In the genomic region with DNA sequence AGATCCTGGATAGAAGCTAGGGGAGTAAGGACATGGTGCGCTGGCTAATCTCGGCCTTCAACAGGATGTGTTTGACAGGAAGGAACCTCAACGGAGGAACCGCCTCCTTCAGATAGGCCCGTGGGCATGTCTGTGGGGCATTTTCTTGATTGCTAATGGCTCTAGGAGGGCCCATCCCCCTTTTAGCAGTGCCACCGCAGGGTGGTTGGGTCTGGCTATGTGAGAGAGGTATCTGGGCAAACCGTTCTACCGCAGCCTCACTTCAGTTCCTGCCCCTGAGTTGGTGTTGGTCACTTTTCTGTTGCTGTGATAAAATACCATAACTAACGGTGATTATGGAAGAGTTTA, we compare ENCODE assay signal across 21 mouse cellular contexts. TPM values are rescaled to one million over a fixed set of nuclear protein-coding genes. Genes with fewer than 3 reads are reported as not detected.
DNase-seq lines count a peak whose midpoint lies in the region; ATAC-seq and TF ChIP-seq lines count a peak whose summit lies in the region.
"Had no signal": no experiment of that assay in that cellular context is flagged by ENCODE, and none has a peak within 500 bp of the region (broad histone marks: within the 10 kb centered on the region; RNA-seq: fewer than 3 reads in every experiment).

No protein-coding gene starts in this region.

- H3K4me3 ChIP-seq in liver, embryonic 14.5 days (ENCODE audit: insufficient read depth in 1 of 2, low read depth in 2 of 2, low read length in 2 of 2) = no peak overlapping the region
- H3K4me3 ChIP-seq: embryonic facial prominence, embryonic 15.5 days; forebrain, embryonic 13.5 days; heart, embryonic 15.5 days; limb, embryonic 13.5 days; midbrain, embryonic 12.5 days had no signal

- no peak for ATAC-seq in liver, embryonic 14.5 days (ENCODE audit: insufficient read depth)
- no peak for ATAC-seq in cerebellum, adult (ENCODE audit: insufficient number of reproducible peaks, low FRiP score, low TSS enrichment)
- ATAC-seq: forebrain, embryonic 13.5 days; hindbrain, embryonic 16.5 days; lung, postnatal 0 days; Patski had no signal

- intact Hi-C loops in left cerebral cortex, postnatal 10 days (cut with DNase I) = no loop called here

- no peaks in the 10 kb centered on the region for H3K9me3 ChIP-seq in liver, embryonic 14.5 days (ENCODE audit: control insufficient read depth, low read length)
- H3K9me3 ChIP-seq: embryonic facial prominence, embryonic 15.5 days; forebrain, embryonic 13.5 days; heart, embryonic 15.5 days; limb, embryonic 13.5 days; midbrain, embryonic 12.5 days had no signal

- TF ChIP-seq CTCF in liver, embryonic 14.5 days (IDR thresholded peaks at IDR 0.05; ENCODE audit: low read depth) = no peak

- H3K4me1 ChIP-seq in liver, embryonic 14.5 days (replicated peaks; ENCODE audit: control insufficient read depth in 2 of 2, insufficient read depth in 2 of 2, low read length in 1 of 2) = peaks cover 25 to 37% of the 10 kb centered on the region in 2 experiments
- H3K4me1 ChIP-seq: forebrain, embryonic 13.5 days; limb, embryonic 13.5 days had no signal

- H3K36me3 ChIP-seq in liver, embryonic 14.5 days (replicated peaks; ENCODE audit: control insufficient read depth, insufficient read depth, low read depth) = no peaks in the 10 kb centered on the region
- H3K36me3 ChIP-seq: embryonic facial prominence, embryonic 15.5 days; heart, embryonic 15.5 days; limb, embryonic 13.5 days; midbrain, embryonic 12.5 days had no signal

- H3K27me3 ChIP-seq in liver, embryonic 14.5 days (ENCODE audit: control insufficient read depth, insufficient read depth, low read length) = no peaks in the 10 kb centered on the region; the same call in 1 of the 2 replicates

- TF ChIP-seq EP300 in liver, embryonic 14.5 days (IDR thresholded peaks at IDR 0.05; ENCODE audit: low read depth) = no peak

- no peak overlapping the region for H3K27ac ChIP-seq in liver, embryonic 14.5 days
- H3K27ac ChIP-seq: embryonic facial prominence, embryonic 15.5 days; forebrain, embryonic 13.5 days; heart, embryonic 15.5 days; limb, embryonic 13.5 days; midbrain, embryonic 12.5 days had no signal

- H3K4me2 ChIP-seq in liver, embryonic 14.5 days (ENCODE audit: low read depth) = peak overlapping the region; percentile 2; the same call in 1 of the 2 replicates
- H3K4me2 ChIP-seq: embryonic facial prominence, embryonic 15.5 days; forebrain, embryonic 13.5 days; heart, embryonic 15.5 days; limb, embryonic 13.5 days; midbrain, embryonic 12.5 days had no signal

- H3K9ac ChIP-seq in liver, embryonic 14.5 days (replicated peaks) = no peak overlapping the region
- H3K9ac ChIP-seq: embryonic facial prominence, embryonic 15.5 days; forebrain, embryonic 13.5 days; heart, embryonic 15.5 days; limb, embryonic 13.5 days; midbrain, embryonic 12.5 days had no signal

- 18% methylated on average over 9 of the region's 9 CpGs for WGBS in liver, embryonic 14.5 days (ENCODE audit: insufficient replicate concordance)

- DNase-seq in retina, postnatal 1 day = peak; percentile 42
- DNase-seq in retina, embryonic 14.5 days (ENCODE audit: low spot score) = no peak
- peak; percentile 36 for DNase-seq in ZHBTc4 (ENCODE audit: low read depth, low spot score)
- DNase-seq in liver, embryonic 14.5 days (ENCODE audit: low read depth in 3 of 3, low spot score in 3 of 3) = no peak
- DNase-seq in natural killer cell, adult 2 months (ENCODE audit: low spot score in 2 of 2) = peak; percentile 71 to 82
- DNase-seq in layer of hippocampus, adult 18-20 months (ENCODE audit: low spot score in 2 of 2) = no peak
- DNase-seq in left cerebral cortex, postnatal 10 days (ENCODE audit: extremely low spot score in 1 of 2, low spot score in 2 of 2) = no peak
- DNase-seq: adrenal gland, adult 8-10 months; cerebellum, adult 2 months; kidney, adult 8-10 months; right cerebral cortex, postnatal 14 days; thymus, adult 18-20 months had no signal

RNA-seq across cellular contexts. Expression of a gene that starts 6.8 kb away (rescaled TPM):
- 0.36 and 0.47 TPM in 2 replicates for polyA plus RNA-seq in liver, embryonic 14.5 days (2012; rRNA removed)
- 0.73 and 0.84 TPM in 2 replicates for polyA plus RNA-seq in liver, embryonic 14.5 days (2014; fragmentation: Nextera tagmentation; extraction: Ambion mirVana)
- total RNA-seq in layer of hippocampus, adult 18-20 months (2021) = 10 to 100 TPM in 1 of 2 experiments, 1 to 10 TPM in 1; 8.9 to 11.4 TPM
- total RNA-seq in left cerebral cortex, postnatal 10 days (2021) = under 1 TPM; 0.47 to 0.69 TPM

RNA-seq across cellular contexts. Expression of a gene that starts 25.6 kb away (rescaled TPM):
- 0.15 and 0.16 TPM in 2 replicates for polyA plus RNA-seq in liver, embryonic 14.5 days (2012; rRNA removed)
- polyA plus RNA-seq in liver, embryonic 14.5 days (2014; fragmentation: Nextera tagmentation; extraction: Ambion mirVana) = 0.30 and 0.55 TPM in 2 replicates
- 10 to 100 TPM; 74.4 to 77.9 TPM for total RNA-seq in layer of hippocampus, adult 18-20 months (2021)
- 10 to 100 TPM; 84.1 to 84.7 TPM for total RNA-seq in left cerebral cortex, postnatal 10 days (2021)

RNA-seq across cellular contexts. Expression of a gene that starts 48.2 kb away (rescaled TPM):
- 8.1 and 9.5 TPM in 2 replicates for polyA plus RNA-seq in liver, embryonic 14.5 days (2012; rRNA removed)
- 11.5 and 13.8 TPM in 2 replicates for polyA plus RNA-seq in liver, embryonic 14.5 days (2014; fragmentation: Nextera tagmentation; extraction: Ambion mirVana)
- 1 to 10 TPM; 1.7 to 2.1 TPM for total RNA-seq in layer of hippocampus, adult 18-20 months (2021)
- 1 to 10 TPM; 1.6 to 2.2 TPM for total RNA-seq in left cerebral cortex, postnatal 10 days (2021)

Comparison
In these comparisons a context has a peak if more than half of its experiments do, and no peak if none do; other contexts are left out.
1. DNase-seq: peak in retina, postnatal 1 day (single experiment), ZHBTc4 (single experiment) and natural killer cell, adult 2 months (2 of 2); none in retina, embryonic 14.5 days (single experiment), liver, embryonic 14.5 days (0 of 3), layer of hippocampus, adult 18-20 months (0 of 2) and left cerebral cortex, postnatal 10 days (0 of 2).
2. RNA of a gene that starts 6.8 kb away (total RNA-seq): 8.9 to 11.4 TPM in layer of hippocampus, adult 18-20 months; 0.47 to 0.69 TPM in left cerebral cortex, postnatal 10 days; every median in the first group is over 4 times any median in the second.